Mouse (Mus musculus) E14TG2a.4 (cell line): Measurements from ENCODE around the gene Irgm1.

ENCODE experiments used
- H3K27me3 ChIP-seq: 2 replicates; pipeline ENCODE4 v1.6.1; 2014; ENCODE audit warnings: low read length, control low read depth; ENCODE audit not compliant: insufficient read depth
- H3K36me3 ChIP-seq: 2 replicates; pipeline ENCODE4 v1.6.1; 2014; ENCODE audit warnings: low read length, control low read depth; ENCODE audit not compliant: insufficient read depth
- H3K4me1 ChIP-seq: replicated peaks from 2 replicates; pipeline ENCODE4 v1.6.1; 2014; ENCODE audit warnings: low read depth, low read length, control low read depth
- H3K4me3 ChIP-seq: replicated peaks from 2 replicates; pipeline ENCODE4 v1.5.1; 2014; ENCODE audit warnings: mild to moderate bottlenecking, low read length
- H3K9me3 ChIP-seq: 2 replicates; pipeline ENCODE4 v1.6.1; 2014; ENCODE audit warnings: low read length, control low read depth
- CTCF ChIP-seq: conservative IDR thresholded peaks from 2 replicates; pipeline ENCODE4 v1.5.1; 2014; ENCODE audit warnings: low read length
- NANOG ChIP-seq: IDR thresholded peaks from 2 replicates; pipeline ENCODE4 v1.6.1; 2014; ENCODE audit warnings: borderline replicate concordance, low read length, mixed read lengths
- POU5F1 ChIP-seq: IDR thresholded peaks from 2 replicates; pipeline ENCODE4 v1.6.1; 2014; ENCODE audit warnings: low read length, borderline replicate concordance

Gene Irgm1

DNA sequence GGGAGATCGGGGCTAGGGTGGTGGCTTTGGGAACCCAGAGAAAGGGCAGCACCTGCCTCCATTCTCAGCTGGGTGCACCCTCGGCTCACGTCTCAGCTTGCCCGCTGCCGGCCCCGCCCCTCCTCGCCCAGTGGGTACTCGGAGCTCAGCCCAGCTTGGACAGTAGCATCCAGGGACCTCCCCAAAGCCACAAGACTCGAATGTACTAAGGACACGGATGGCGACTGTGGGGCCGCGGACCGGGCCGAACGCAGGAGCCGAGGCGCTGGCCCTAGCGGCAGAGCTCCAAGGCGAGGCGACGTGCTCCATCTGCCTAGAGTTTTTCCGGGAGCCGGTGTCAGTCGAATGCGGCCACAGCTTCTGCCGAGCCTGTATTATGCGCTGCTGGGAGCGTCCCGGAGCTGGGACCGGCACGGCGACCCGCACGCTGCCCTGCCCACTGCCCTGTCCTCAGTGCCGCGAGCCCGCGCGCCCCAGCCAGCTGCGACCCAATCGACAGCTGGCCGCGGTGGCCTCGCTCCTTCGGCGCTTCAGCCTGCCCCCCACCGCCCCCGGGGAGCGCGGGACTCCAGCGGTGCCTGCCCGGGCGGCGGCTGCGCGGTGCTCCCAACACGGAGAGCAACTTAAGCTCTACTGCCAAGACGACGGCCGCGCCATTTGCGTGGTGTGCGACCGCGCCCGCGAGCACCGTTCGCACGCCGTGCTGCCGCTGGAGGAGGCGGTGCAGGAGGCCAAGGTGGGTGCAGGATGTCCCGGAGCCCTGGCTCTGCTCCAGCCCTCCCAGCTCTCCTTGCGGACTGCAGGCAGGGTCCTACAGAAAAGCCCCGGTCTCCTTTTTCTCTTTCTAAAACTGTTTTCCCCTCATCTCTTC lies 33.9 kb downstream of the Irgm1 start:
- Histone ChIP-seq H3K4me1 (peaks cover 52% of the 10 kb centered on the region), H3K36me3 (no peaks in the 10 kb centered on the region), H3K4me3 (peak overlapping the region; percentile 88), H3K27me3 (peaks cover 44% of the 10 kb centered on the region), H3K9me3 (no peaks in the 10 kb centered on the region)
- TF ChIP-seq NANOG (no peak), POU5F1 (no peak), CTCF (no peak)

GRCm38 (mm10) chr11:48836990-48837309 lies 34.5 kb downstream of the Irgm1 start:
- H3K4me1 ChIP-seq, result peaks cover 52% of the 10 kb centered on the region
- TF ChIP-seq POU5F1, result no peak
- no peak for TF ChIP-seq NANOG
- TF ChIP-seq CTCF, result no peak
- H3K27me3 ChIP-seq, result peaks cover 42% of the 10 kb centered on the region
- H3K9me3 ChIP-seq, result no peaks in the 10 kb centered on the region
- H3K4me3 ChIP-seq, result peak overlapping the region; percentile 88
- no peaks in the 10 kb centered on the region for H3K36me3 ChIP-seq

- no peak for TF ChIP-seq CTCF
- TF ChIP-seq NANOG, result no peak
- no peak for TF ChIP-seq POU5F1
- H3K27me3 ChIP-seq, result peaks cover 42% of the 10 kb centered on the region
- no peaks in the 10 kb centered on the region for H3K36me3 ChIP-seq
- H3K9me3 ChIP-seq, result no peaks in the 10 kb centered on the region
- peaks cover 52% of the 10 kb centered on the region for H3K4me1 ChIP-seq
- no peak overlapping the region for H3K4me3 ChIP-seq
These were observed 35.6 kb downstream of the Irgm1 start for GRCm38 (mm10) chr11:48835923-48836322.

GRCm38 (mm10) chr11:48833731-48834639 lies 37.5 kb downstream of the Irgm1 start:
- H3K4me3 ChIP-seq, result peak overlapping the region; percentile 85
- peaks cover 27% of the 10 kb centered on the region for H3K27me3 ChIP-seq
- H3K9me3 ChIP-seq, result no peaks in the 10 kb centered on the region
- TF ChIP-seq CTCF (no peak), NANOG (no peak)
- no peaks in the 10 kb centered on the region for H3K36me3 ChIP-seq
- peaks cover 43% of the 10 kb centered on the region for H3K4me1 ChIP-seq

GRCm38 (mm10) chr11:48833078-48833730 lies 38.3 kb downstream of the Irgm1 start:
- Histone ChIP-seq H3K4me1 (peaks cover 40% of the 10 kb centered on the region), H3K27me3 (peaks cover 22% of the 10 kb centered on the region), H3K9me3 (peaks cover under 1% of the 10 kb centered on the region; the same call in 1 of the 2 replicates), H3K4me3 (peak overlapping the region; percentile 85), H3K36me3 (no peaks in the 10 kb centered on the region)
- TF ChIP-seq CTCF (no peak), NANOG (no peak), POU5F1 (no peak)

DNA sequence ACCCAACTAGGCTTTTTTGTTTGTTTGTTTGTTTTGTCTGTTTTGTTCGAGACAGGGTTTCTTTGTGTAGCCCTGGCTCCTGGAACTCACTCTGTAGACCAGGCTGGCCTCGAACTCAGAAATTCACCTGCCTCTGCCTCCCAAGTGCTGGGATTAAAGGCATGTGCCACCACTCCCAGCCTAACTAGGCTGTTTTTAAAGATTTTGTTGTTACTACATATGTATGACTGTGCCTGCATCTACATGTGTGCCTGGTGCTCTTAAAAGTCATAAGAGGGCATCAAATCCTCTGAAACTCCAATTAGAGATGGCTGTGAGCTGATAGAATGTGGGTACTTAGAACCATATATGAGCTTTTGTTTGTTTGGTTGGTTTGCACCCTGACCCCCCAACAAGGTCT lies 40.2 kb downstream of the Irgm1 start:
- Histone ChIP-seq H3K4me3 (no peak overlapping the region), H3K9me3 (peaks cover 5% of the 10 kb centered on the region), H3K36me3 (no peaks in the 10 kb centered on the region), H3K27me3 (0 out of 2 replicates have a peak, but pooled peaks cover 3% of the 10 kb centered on the region), H3K4me1 (peaks cover 40% of the 10 kb centered on the region)
- TF ChIP-seq NANOG, result no peak
- no peak for TF ChIP-seq POU5F1
- no peak for TF ChIP-seq CTCF

DNA sequence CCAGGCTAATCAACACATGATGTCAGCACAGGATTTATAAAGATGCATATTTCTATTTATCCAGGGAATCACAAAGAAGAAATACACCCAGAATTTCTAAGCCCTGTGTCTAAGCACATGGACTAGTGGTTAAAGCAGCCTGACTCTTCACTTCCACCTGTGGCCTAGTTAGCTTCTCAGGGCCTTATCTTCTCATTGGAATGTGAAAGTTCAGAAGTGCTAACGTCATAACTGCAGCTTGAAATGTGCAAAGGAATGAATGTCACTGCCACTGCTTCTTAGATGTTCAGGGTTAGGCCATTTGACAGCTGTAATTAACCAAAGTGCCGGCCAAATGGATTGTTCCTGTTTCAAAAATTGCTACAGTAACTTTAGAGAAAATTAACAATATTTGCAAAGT lies 41.2 kb downstream of the Irgm1 start:
- TF ChIP-seq CTCF, result no peak
- no peak for TF ChIP-seq POU5F1
- TF ChIP-seq NANOG, result no peak
- no peaks in the 10 kb centered on the region for H3K36me3 ChIP-seq
- peaks cover 31% of the 10 kb centered on the region for H3K4me1 ChIP-seq
- no peaks in the 10 kb centered on the region for H3K27me3 ChIP-seq
- peaks cover 5% of the 10 kb centered on the region for H3K9me3 ChIP-seq
- H3K4me3 ChIP-seq, result no peak overlapping the region

- H3K36me3 ChIP-seq, result no peaks in the 10 kb centered on the region
- H3K4me3 ChIP-seq, result peak overlapping the region; percentile 7; the same call in 1 of the 2 replicates
- peaks cover 5% of the 10 kb centered on the region for H3K9me3 ChIP-seq
- H3K4me1 ChIP-seq, result peaks cover 42% of the 10 kb centered on the region
- peak; percentile 28; the same call in 1 of the 2 replicates for TF ChIP-seq POU5F1
- no peak for TF ChIP-seq CTCF
- peaks cover 8% of the 10 kb centered on the region for H3K27me3 ChIP-seq
These were observed 43.6 kb downstream of the Irgm1 start for GRCm38 (mm10) chr11:48827926-48828325.
